Comparison of ENCODE assay signal across 15 mouse cellular contexts in genomic region chr11:99610089-99610488, GRCm38 (mm10). TPM values are rescaled to one million over a fixed set of nuclear protein-coding genes. Genes with fewer than 3 reads are reported as not detected.
"Had no signal": no experiment of that assay in that cellular context is flagged by ENCODE, and none has a peak within 500 bp of the region (broad histone marks: within the 10 kb centered on the region; RNA-seq: fewer than 3 reads in every experiment).

Gene Gm11937 (minus strand): TSS chr11:99610189.

RNA-seq across cellular contexts. Expression of gene Gm11937, which starts in this region (rescaled TPM):
- total RNA-seq: heart, postnatal 10 days; heart, postnatal 14 days; heart, postnatal 25 days; heart, postnatal 36 days; heart, postnatal 4 days; hematopoietic stem cell, adult 5-6 weeks; hindbrain, postnatal 0 days; layer of hippocampus, adult 18-20 months; layer of hippocampus, adult 8-10 months; layer of hippocampus, postnatal 10 days; layer of hippocampus, postnatal 14 days; layer of hippocampus, postnatal 25 days; layer of hippocampus, postnatal 36 days; left cerebral cortex, adult 18-20 months; left cerebral cortex, adult 8-10 months had no signal
